Mouse (Mus musculus): ENCODE measurements at regions not wholly inside any gene's neighbourhood (a gene's known extent, or its start where the extent isn't known, plus 50 kb on each side); places are given as distances from the start of the nearest gene placed in this dataset.

DNA sequence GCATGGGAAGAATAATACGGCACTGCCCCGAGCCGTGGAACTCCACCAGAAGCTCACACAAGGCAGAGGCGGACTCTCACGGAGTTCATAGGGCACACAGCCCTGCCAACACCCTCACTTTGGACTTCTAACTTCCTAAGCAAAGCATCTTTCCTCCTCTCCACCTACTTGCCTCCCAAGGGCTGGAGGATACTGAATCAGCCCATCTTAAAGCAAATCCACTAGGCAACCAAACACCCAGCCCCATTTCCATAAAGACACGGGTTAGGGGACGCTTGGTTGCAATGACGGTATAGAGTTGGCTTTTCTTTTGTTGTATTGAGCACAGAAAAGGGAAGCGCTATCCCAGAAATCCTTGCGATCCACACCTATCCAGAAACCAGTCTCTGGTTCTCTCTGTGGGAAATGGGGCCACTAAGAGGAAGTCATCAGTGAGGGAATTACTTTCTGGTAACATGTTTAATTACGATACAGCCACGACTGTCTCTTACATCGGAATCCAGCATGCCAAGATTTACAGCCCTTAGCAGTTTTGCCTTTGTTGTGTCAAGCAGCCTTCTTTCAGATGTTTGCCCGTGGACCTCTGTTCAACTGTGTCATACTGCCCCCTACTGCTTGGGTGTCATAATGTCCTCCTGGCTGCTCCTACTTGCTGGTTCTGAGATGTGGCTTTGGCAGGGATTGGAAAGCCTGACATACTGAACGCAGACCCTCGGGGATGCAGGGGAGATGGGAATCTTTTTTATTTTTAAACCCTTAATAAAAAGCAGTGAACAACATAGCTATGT is 110.4 kb downstream of the Sptssa start:
- H3K4me1 ChIP-seq (ENCODE audit: control insufficient read depth, insufficient read depth, low read length), result no peaks in the 10 kb centered on the region
- TF ChIP-seq POLR2A (IDR thresholded peaks at IDR 0.05; ENCODE audit: borderline replicate concordance, extremely low read depth, low read depth, low read length) (no peak), CTCF (IDR thresholded peaks at IDR 0.05; ENCODE audit: insufficient read depth, low read length) (peak; percentile 74)
- no peak overlapping the region for H3K4me3 ChIP-seq (replicated peaks; ENCODE audit: extremely low read depth, low read depth, low read length)
- DNase-seq, result peak; percentile 36
- 41% methylated on average over 16 of the region's 16 CpGs for WGBS

DNA sequence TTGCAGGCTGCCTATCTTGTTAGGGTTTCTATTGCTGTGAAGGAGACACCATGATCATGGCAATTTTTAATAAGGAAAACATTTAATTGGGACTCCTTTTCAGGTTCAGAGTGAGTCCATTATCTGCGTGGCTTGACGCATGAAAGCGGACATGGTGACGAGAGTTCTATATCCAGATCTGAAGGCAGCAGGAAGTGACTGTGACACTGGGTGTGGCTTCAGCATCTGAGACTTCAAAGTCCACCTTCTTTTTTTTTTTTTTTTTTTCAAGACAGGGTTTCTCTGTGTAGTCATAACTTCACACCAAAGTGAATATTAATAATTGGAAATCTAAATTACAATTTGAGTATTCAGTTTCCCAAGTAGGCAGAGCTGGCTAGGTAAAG is 118.1 kb downstream of the Sptssa start:
- no peak for DNase-seq
- 61% methylated on average over 4 of the region's 4 CpGs for WGBS
- TF ChIP-seq CTCF (IDR thresholded peaks at IDR 0.05; ENCODE audit: insufficient read depth, low read length) (no peak), POLR2A (IDR thresholded peaks at IDR 0.05; ENCODE audit: borderline replicate concordance, extremely low read depth, low read depth, low read length) (no peak)
- no peak overlapping the region for H3K4me3 ChIP-seq (replicated peaks; ENCODE audit: extremely low read depth, low read depth, low read length)
- H3K4me1 ChIP-seq (ENCODE audit: control insufficient read depth, insufficient read depth, low read length), result no peaks in the 10 kb centered on the region

DNA sequence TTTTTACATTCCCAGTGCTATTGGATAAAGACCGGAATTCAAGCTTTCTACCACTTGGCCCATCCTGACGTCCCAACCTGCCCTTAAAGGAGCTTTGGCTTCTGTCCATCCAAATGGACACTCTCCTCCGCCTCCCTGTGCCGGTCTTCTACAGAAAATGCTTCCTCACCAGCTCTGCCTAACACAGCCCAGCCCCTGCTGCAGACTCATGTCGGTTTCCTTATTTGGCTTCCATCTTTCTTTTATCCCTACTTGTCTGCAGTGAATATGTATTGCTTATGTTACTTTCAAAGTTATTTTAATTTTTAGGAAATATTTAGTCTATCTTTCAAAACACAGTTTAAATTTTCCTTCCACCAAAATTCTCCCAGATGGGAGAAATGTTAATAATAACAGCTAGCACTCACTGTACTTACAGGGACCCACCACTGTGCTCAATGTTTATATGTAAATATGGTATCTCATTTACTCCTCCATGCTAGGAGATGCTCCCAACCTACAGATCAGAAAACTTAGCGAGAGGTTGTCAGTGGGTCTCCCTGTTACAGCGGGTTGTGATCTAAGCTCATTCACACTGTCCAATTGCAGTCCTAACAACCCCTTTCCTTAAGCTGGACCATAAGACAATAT is 118.6 kb downstream of the Sptssa start:
- H3K4me3 ChIP-seq (replicated peaks; ENCODE audit: extremely low read depth, low read depth, low read length), result no peak overlapping the region
- no peak for TF ChIP-seq POLR2A (IDR thresholded peaks at IDR 0.05; ENCODE audit: borderline replicate concordance, extremely low read depth, low read depth, low read length)
- TF ChIP-seq CTCF (IDR thresholded peaks at IDR 0.05; ENCODE audit: insufficient read depth, low read length), result no peak
- 78% methylated on average over 7 of the region's 7 CpGs for WGBS
- no peaks in the 10 kb centered on the region for H3K4me1 ChIP-seq (ENCODE audit: control insufficient read depth, insufficient read depth, low read length)
- DNase-seq, result no peak

DNA sequence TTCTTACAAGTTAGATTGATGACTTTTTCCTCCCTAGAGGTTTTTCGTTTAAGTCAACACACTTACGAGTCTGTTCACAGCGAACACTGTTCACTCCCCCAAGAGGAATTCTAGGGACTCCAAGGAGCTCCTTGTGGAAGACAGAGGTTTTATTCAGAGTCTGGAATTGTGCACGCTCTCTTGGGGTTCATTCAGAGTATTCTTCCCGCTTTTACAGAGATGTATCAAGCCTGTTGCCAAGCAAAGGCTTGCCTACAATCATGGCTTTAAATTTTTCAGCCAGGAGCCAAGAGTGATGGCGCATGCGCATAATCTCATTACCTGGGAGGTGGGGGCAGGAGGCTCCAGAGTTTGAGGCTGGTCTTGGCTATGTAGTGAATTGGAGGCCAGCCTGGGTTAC is 119.4 kb downstream of the Sptssa start:
- no peak overlapping the region for H3K4me3 ChIP-seq (replicated peaks; ENCODE audit: extremely low read depth, low read depth, low read length)
- no peak for TF ChIP-seq CTCF (IDR thresholded peaks at IDR 0.05; ENCODE audit: insufficient read depth, low read length)
- no peak for TF ChIP-seq POLR2A (IDR thresholded peaks at IDR 0.05; ENCODE audit: borderline replicate concordance, extremely low read depth, low read depth, low read length)
- 61% methylated on average over 7 of the region's 7 CpGs for WGBS

DNA sequence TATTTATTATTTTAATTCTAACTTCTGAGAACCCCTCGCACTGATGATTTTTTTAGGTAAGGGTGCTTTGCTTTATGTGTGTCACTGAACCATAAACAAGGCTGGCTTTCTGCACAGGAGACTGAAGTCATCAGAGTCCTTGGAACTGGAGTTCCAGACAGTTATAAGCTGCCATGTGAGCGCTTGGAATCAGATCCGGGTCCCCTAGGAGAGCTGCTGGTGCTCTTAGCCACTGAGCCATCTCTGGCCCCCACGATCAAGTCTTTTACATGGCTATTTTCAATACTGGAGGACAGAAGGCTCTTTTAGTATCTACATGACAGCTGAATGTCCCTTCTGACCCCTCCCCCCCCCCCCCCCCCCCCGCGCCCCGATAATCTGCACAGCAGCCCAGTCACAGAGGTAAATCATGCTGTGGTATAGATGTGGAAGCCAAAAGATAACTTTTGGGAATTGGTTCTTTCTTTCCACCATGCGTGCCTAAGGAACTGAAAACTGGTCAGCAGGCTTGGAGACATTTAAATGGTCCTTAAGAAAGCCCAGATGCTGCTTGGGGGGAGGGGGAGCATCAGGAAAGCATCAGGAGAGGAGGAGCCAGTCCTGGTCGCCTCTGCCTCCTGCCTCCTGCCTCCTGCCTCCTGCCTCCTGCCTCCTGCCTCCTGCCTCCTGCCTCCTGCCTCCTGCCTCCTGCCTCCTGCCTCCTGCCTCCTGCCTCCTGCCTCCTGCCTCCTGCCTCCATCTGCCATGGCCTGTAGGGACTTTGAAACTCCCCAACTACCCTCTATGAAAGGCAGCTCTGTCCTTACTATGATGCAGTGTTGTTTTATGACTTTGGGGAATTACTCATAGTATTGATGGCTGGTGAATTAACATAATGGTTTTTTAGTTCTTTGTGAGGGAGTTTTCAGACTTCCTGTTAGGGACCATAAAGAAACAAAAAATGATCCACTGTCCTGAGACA is 120.5 kb downstream of the Sptssa start:
- Histone ChIP-seq H3K4me1 (ENCODE audit: control insufficient read depth, insufficient read depth, low read length) (no peaks in the 10 kb centered on the region), H3K4me3 (replicated peaks; ENCODE audit: extremely low read depth, low read depth, low read length) (no peak overlapping the region)
- WGBS, result 72% methylated on average over 6 of the region's 9 CpGs
- DNase-seq, result no peak
- TF ChIP-seq CTCF (IDR thresholded peaks at IDR 0.05; ENCODE audit: insufficient read depth, low read length) (no peak), POLR2A (IDR thresholded peaks at IDR 0.05; ENCODE audit: borderline replicate concordance, extremely low read depth, low read depth, low read length) (no peak)

More for the DNA sequence above, 119.4 kb downstream of the Sptssa start:
- H3K4me1 ChIP-seq (ENCODE audit: control insufficient read depth, insufficient read depth, low read length), result no peaks in the 10 kb centered on the region
- no peak for DNase-seq

DNA sequence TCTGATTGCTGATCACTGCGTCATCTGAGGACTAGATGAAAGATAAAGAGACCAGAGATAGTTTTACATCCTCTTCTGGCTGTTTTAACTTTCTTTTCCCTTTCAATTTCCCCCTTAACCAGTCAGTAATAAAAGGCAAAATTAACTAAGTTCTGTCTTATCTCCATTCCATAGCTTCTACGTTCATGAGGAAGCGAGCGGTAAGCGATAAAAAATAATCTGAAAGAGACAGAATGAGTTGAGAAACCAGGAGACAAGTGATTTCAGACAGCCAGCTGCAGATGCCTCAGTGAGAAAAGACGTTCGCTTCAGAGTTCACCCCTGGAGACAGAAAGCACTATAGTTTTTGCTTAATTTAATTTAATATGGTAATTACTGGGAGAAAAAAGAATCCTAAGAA is 121.5 kb downstream of the Sptssa start:
- Histone ChIP-seq H3K4me1 (ENCODE audit: control insufficient read depth, insufficient read depth, low read length) (no peaks in the 10 kb centered on the region), H3K4me3 (replicated peaks; ENCODE audit: extremely low read depth, low read depth, low read length) (no peak overlapping the region)
- DNase-seq, result no peak
- 73% methylated on average over 7 of the region's 7 CpGs for WGBS
- TF ChIP-seq POLR2A (IDR thresholded peaks at IDR 0.05; ENCODE audit: borderline replicate concordance, extremely low read depth, low read depth, low read length) (no peak), CTCF (IDR thresholded peaks at IDR 0.05; ENCODE audit: insufficient read depth, low read length) (no peak)

DNA sequence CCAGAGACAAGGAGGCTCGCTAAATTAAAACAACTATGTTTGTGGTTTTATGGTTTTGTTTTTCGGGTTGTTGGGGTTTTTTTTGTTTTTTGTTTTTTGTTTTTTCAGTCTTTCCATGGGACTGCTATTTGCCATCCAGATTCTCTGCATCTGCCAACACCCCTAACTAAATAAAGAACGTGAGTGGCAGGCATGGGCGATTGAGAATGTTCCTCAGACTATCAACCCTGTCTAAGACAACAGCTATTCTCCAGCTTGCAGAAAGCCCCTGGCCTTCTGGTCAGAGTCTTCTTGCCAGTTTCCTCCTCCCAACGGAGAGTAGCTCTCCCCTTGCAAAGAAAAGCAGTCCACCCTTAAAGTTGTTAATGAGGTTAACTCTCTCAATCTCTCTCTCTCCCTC is 123.2 kb downstream of the Sptssa start:
- DNase-seq, result no peak
- no peaks in the 10 kb centered on the region for H3K4me1 ChIP-seq (ENCODE audit: control insufficient read depth, insufficient read depth, low read length)
- 43% methylated on average over 5 of the region's 5 CpGs for WGBS

DNA sequence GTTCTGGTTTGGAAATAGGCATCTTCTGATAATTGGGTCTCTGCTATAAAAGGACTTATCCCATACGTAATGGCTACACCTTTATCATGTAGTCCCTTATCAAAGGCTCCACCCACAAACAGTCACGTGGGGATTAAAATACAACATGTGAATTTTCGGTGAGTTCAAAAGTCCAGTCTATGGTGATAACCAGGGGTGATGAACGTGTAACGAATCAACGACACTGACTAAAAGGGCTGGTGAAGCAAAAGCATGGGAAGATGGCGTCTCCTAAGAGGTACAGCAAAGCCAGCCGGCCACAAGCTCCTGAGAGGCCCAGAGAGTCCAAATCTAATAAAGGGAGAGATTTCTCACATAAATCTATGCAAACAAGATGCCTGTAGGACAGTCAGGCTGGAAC is 124.3 kb downstream of the Sptssa start:
- no peak overlapping the region for H3K4me3 ChIP-seq (replicated peaks; ENCODE audit: extremely low read depth, low read depth, low read length)
- no peaks in the 10 kb centered on the region for H3K4me1 ChIP-seq (ENCODE audit: control insufficient read depth, insufficient read depth, low read length)
- WGBS, result 92% methylated on average over 8 of the region's 8 CpGs
- TF ChIP-seq CTCF (IDR thresholded peaks at IDR 0.05; ENCODE audit: insufficient read depth, low read length), result no peak
- TF ChIP-seq POLR2A (IDR thresholded peaks at IDR 0.05; ENCODE audit: borderline replicate concordance, extremely low read depth, low read depth, low read length), result no peak
- no peak for DNase-seq

More for the DNA sequence above, 123.2 kb downstream of the Sptssa start:
- no peak for TF ChIP-seq POLR2A (IDR thresholded peaks at IDR 0.05; ENCODE audit: borderline replicate concordance, extremely low read depth, low read depth, low read length)
- no peak overlapping the region for H3K4me3 ChIP-seq (replicated peaks; ENCODE audit: extremely low read depth, low read depth, low read length)

DNA sequence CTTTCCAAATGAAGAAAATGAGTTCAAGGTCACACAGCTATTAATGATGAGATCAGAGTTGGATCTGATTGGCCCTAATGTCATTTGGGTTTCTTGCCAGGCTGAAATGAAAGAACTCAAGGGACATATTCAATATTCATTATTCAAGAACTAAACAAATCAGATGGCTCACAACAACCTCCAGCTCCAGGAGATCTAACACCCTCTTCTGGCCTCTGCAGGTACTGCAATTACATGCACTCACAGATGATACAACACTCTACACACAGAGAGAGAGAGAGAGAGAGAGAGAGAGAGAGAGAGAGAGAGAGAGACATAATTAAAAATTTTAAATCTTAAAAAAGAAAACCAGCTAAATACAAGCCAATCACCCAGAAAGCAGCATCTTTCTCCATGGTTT is 128.3 kb downstream of the Sptssa start:
- no peaks in the 10 kb centered on the region for H3K4me1 ChIP-seq (ENCODE audit: control insufficient read depth, insufficient read depth, low read length)
- no peak for TF ChIP-seq POLR2A (IDR thresholded peaks at IDR 0.05; ENCODE audit: borderline replicate concordance, extremely low read depth, low read depth, low read length)
- no peak for TF ChIP-seq CTCF (IDR thresholded peaks at IDR 0.05; ENCODE audit: insufficient read depth, low read length)
- no peak for DNase-seq

More for the DNA sequence above, 128.3 kb downstream of the Sptssa start:
- H3K4me3 ChIP-seq (replicated peaks; ENCODE audit: extremely low read depth, low read depth, low read length), result no peak overlapping the region

Data from lung, adult 2 months (tissue).